Mouse (Mus musculus) hindbrain, embryonic 16.5 days (tissue): ENCODE measurements at regions not wholly inside any gene's neighbourhood (a gene's known extent, or its start where the extent isn't known, plus 50 kb on each side); places are given as distances from the start of the nearest gene placed in this dataset.

ENCODE experiments used
- ATAC-seq: fragments of 200-750 bp; cut with Nextera tagmentation; 2 replicates; pipeline ENCODE4 v1.8.0; 2017; ENCODE audit warnings: moderate TSS enrichment, moderate library complexity
- H3K27ac ChIP-seq: fragments of 300-500 bp; sonication (generic); 2 replicates; pipeline ENCODE4 v1.5.1; 2014; ENCODE audit warnings: low read depth, mild to moderate bottlenecking, control low read depth, low read length, moderate library complexity
- H3K27me3 ChIP-seq: fragments of 300-500 bp; sonication (generic); replicated peaks from 2 replicates; pipeline ENCODE4 v1.6.1; 2014; ENCODE audit warnings: low read length; ENCODE audit not compliant: control insufficient read depth, insufficient read depth
- H3K36me3 ChIP-seq: fragments of 300-500 bp; sonication (generic); 2 replicates; pipeline ENCODE4 v1.6.1; 2014; ENCODE audit warnings: mild to moderate bottlenecking, low read length, moderate library complexity, mixed read lengths; ENCODE audit not compliant: control insufficient read depth, insufficient read depth
- H3K4me1 ChIP-seq: fragments of 300-500 bp; sonication (generic); 2 replicates; pipeline ENCODE4 v1.6.1; 2014; ENCODE audit warnings: low read depth, low read length; ENCODE audit not compliant: control insufficient read depth, insufficient read depth
- H3K4me2 ChIP-seq: fragments of 300-500 bp; sonication (generic); 2 replicates; pipeline ENCODE4 v1.6.1; 2014; ENCODE audit warnings: mild to moderate bottlenecking, low read length, control low read depth, moderate library complexity
- H3K4me3 ChIP-seq: fragments of 300-500 bp; sonication (generic); 2 replicates; pipeline ENCODE4 v1.5.1; 2014; ENCODE audit warnings: mild to moderate bottlenecking, low read length, control low read depth, moderate library complexity
- H3K9ac ChIP-seq: fragments of 300-500 bp; sonication (generic); 2 replicates; pipeline ENCODE4 v1.6.1; 2014; ENCODE audit warnings: low read depth, mild to moderate bottlenecking, control low read depth, low read length, moderate library complexity
- H3K9me3 ChIP-seq: fragments of 300-500 bp; sonication (generic); 2 replicates; pipeline ENCODE4 v1.6.1; 2014; ENCODE audit warnings: mild to moderate bottlenecking, low read length, moderate library complexity; ENCODE audit not compliant: control insufficient read depth
- WGBS: fragments of 180-500 bp; shearing (Covaris S2); extraction: QIAGEN DNeasy Blood & Tissue Kit; methylation state at CpG from one replicate; pipeline ENCODE4 v1.1.7; 2014; 5-methylcytosine and 5-hydroxymethylcytosine counted together

GRCm38 (mm10) chr9:94618079-94618786 lies 51.5 kb upstream of the Slc9a9 start:
- no peaks in the 10 kb centered on the region for H3K9me3 ChIP-seq
- no peaks in the 10 kb centered on the region for H3K36me3 ChIP-seq
- ATAC-seq, result no peak
- 86% methylated on average over 6 of the region's 6 CpGs for WGBS
- no peaks in the 10 kb centered on the region for H3K27me3 ChIP-seq
- no peak overlapping the region for H3K4me3 ChIP-seq
- H3K4me1 ChIP-seq, result no peaks in the 10 kb centered on the region
- no peak overlapping the region for H3K9ac ChIP-seq
- no peak overlapping the region for H3K4me2 ChIP-seq
- no peak overlapping the region for H3K27ac ChIP-seq
